Mouse (Mus musculus) left cerebral cortex, adult 8-10 months (tissue): ENCODE results near the gene Slc10a1. TPM values are rescaled to one million over a fixed set of nuclear protein-coding genes. Genes with fewer than 3 reads are reported as not detected.
A peak's percentile ranks its signal among the peaks of the same experiment; 100 is the strongest.
"Not testable (repeated sequence)": the region's sequence is repeated elsewhere in the genome, so short reads cannot be mapped to it uniquely, and the experiment has no call there.

Source experiments
- DNase-seq, 2 experiments: peaks; one replicate each; pipeline ENCODE4 v3.0.0; 2022; ENCODE audit warnings: low spot score in 2 of 2
- total RNA-seq, 4 experiments: library from RNA; stranded (reverse); gene quantifications; 2 replicates each; pipeline ENCODE4 v1.2.4; 2022

The Slc10a1 gene
- total RNA-seq, 4 experiments from 2014 or later, result not detected

GRCm38 (mm10) chr12:80967918-80968317, 587 bp downstream of the Slc10a1 start:
- DNase-seq, result no peak

GRCm38 (mm10) chr12:80966059-80966838, 2.3 kb downstream of the Slc10a1 start:
- no peak for DNase-seq

GRCm38 (mm10) chr12:80962566-80962965, 5.9 kb downstream of the Slc10a1 start:
- DNase-seq, result no peak

- DNase-seq, result no peak
These were observed 10.5 kb downstream of the Slc10a1 start for GRCm38 (mm10) chr12:80957961-80958360.

- DNase-seq, result no peak
These were observed 12.5 kb downstream of the Slc10a1 start for GRCm38 (mm10) chr12:80956039-80956438.

- DNase-seq, result no peak
These were observed 16.0 kb downstream of the Slc10a1 start for GRCm38 (mm10) chr12:80952526-80952925.

- no peak for DNase-seq
These were observed 16.8 kb downstream of the Slc10a1 start for GRCm38 (mm10) chr12:80951640-80952219.

- not testable (repeated sequence) for DNase-seq
These were observed 18.9 kb downstream of the Slc10a1 start for GRCm38 (mm10) chr12:80949603-80950002.

GRCm38 (mm10) chr12:80948202-80948601, 20.3 kb downstream of the Slc10a1 start:
- DNase-seq, result no peak

GRCm38 (mm10) chr12:80945996-80946355, 22.5 kb downstream of the Slc10a1 start:
- peak; percentile 86 to 93 for DNase-seq

- peak; percentile 96 to 98 for DNase-seq
These were observed 23.0 kb downstream of the Slc10a1 start, which contains the start of gene Srsf5 for GRCm38 (mm10) chr12:80945334-80945995. TSS of gene Srsf5 (plus strand) at chr12:80945504.

- not testable (repeated sequence) for DNase-seq
These were observed 23.6 kb downstream of the Slc10a1 start for GRCm38 (mm10) chr12:80944963-80945333.

GRCm38 (mm10) chr12:80944204-80944603, 24.3 kb downstream of the Slc10a1 start:
- DNase-seq, result no peak

GRCm38 (mm10) chr12:80943395-80943794, 25.1 kb downstream of the Slc10a1 start:
- DNase-seq, result no peak

GRCm38 (mm10) chr12:80941886-80942285, 26.6 kb downstream of the Slc10a1 start:
- DNase-seq, result no peak

GRCm38 (mm10) chr12:80939165-80939564, 29.3 kb downstream of the Slc10a1 start:
- no peak for DNase-seq

- DNase-seq, result no peak
These were observed 29.9 kb downstream of the Slc10a1 start for GRCm38 (mm10) chr12:80938642-80939041.

- DNase-seq, result no peak
These were observed 31.0 kb downstream of the Slc10a1 start for GRCm38 (mm10) chr12:80937331-80938029.

- no peak for DNase-seq
These were observed 31.8 kb downstream of the Slc10a1 start for GRCm38 (mm10) chr12:80936751-80937150.

- no peak for DNase-seq
These were observed 35.6 kb downstream of the Slc10a1 start for GRCm38 (mm10) chr12:80932865-80933264.

- DNase-seq, result no peak
These were observed 36.9 kb downstream of the Slc10a1 start for GRCm38 (mm10) chr12:80931402-80932140.
